Mouse (Mus musculus) liver, embryonic 18 days (tissue): Measurements from ENCODE around the gene Zdhhc8. TPM values are rescaled to one million over a fixed set of nuclear protein-coding genes. Genes with fewer than 3 reads are reported as not detected.

Experiments used
- polyA plus RNA-seq: library from polyadenylated mRNA; depleted of rRNA; stranded (reverse); fragments of >200 nt; gene quantifications from 2 replicates; pipeline ENCODE4 v1.2.3, GENCODE M21; 2012; rRNA removed

Zdhhc8 gene
- polyA plus RNA-seq: 3.6 and 4.7 TPM in 2 replicates

GRCm38 (mm10) chr16:18234671-18235388 lies at the start of gene Zdhhc8:
Zdhhc8 (minus strand) TSS chr16:18235136.

GRCm38 (mm10) chr16:18258221-18258620 lies 23.3 kb upstream of the Zdhhc8 start, which contains the start of gene Gm49776:
Gm49776 (minus strand) TSS chr16:18258321.

DNA sequence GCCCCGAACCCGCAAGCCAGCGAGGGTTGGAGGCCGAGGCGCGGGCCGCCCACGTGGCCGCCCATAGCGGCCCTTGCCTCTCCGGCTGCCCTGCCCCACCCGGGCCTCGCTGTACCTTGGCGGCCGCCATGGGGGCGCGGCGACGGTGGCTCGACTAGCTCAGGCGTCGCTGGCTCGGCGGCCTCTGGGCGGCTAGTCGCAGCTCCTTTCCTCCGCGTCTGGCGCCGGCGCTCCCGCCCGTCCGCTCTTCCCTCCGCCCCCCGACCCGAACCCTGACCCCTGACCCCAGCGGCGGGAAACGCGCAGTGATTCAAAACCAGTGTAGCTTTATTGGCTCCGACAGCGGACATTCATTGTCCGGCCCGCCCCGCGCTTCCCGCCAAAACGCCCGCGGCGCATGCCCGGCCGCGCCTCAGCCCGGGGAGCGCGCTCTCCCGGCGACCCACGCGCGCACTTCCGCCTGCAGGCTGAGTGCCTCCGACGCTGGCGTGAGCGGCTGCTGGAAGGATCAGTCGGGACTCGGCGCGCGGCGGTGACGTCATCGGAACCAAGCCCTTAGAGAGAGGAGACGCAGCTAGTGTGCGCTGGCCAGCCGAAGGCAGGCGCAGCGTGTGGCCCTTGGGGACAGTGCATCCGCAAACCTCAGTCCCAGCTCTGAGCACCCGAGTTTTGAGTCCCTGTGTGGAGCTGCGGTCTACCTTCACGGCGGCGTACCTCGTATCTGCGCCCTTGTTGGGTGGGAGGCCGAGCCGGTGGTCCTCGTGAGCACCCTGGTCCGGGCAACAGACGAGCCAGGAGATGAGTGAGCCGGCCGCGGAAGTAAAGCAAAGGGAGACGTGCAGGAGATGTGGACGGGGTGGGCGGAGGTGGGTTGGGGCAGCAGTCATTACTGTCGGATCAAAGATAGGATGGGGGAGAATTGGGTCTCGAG lies 13.8 kb upstream of the Zdhhc8 start, which contains the start of the genes Trmt2a and Ranbp1:
Gene Trmt2a (plus strand): TSS at position 247 of the 931 bp plus-strand sequence.
Gene Ranbp1 (minus strand): TSS at position 300 of the 931 bp plus-strand sequence.

GRCm38 (mm10) chr16:18217579-18217978 lies 17.4 kb downstream of the Zdhhc8 start, which contains the start of gene Ccdc188:
Ccdc188 (plus strand) TSS chr16:18217879.

Other genes starting within 250 kb of the Zdhhc8 start
- 13.7 and 14.7 TPM in 2 replicates for gene Dgcr6, start 182.3 kb downstream of the Zdhhc8 start, polyA plus RNA-seq
- 4.6 and 4.8 TPM in 2 replicates for gene Prodh, start 144.9 kb downstream of the Zdhhc8 start, polyA plus RNA-seq
- 0.26 TPM in 2 replicates for gene Rtn4r, start 107.5 kb downstream of the Zdhhc8 start, polyA plus RNA-seq
- gene Ccdc188, start 17.3 kb downstream of the Zdhhc8 start, polyA plus RNA-seq: not detected in 2 replicates
- 33.6 and 34.6 TPM in 2 replicates for gene Trmt2a, start 13.5 kb upstream of the Zdhhc8 start, polyA plus RNA-seq
- 75.3 and 81.0 TPM in 2 replicates for gene Ranbp1, start 13.6 kb upstream of the Zdhhc8 start, polyA plus RNA-seq
- 0.15 and 0.16 TPM in 2 replicates for gene Gm49776, start 23.2 kb upstream of the Zdhhc8 start, polyA plus RNA-seq
- gene Dgcr8, start 54.1 kb upstream of the Zdhhc8 start, polyA plus RNA-seq: 13.6 and 16.7 TPM in 2 replicates
- 56.0 and 64.7 TPM in 2 replicates for gene Tango2, start 113.0 kb upstream of the Zdhhc8 start, polyA plus RNA-seq
- gene Arvcf, start 113.0 kb upstream of the Zdhhc8 start, polyA plus RNA-seq: 10.0 and 10.2 TPM in 2 replicates
- 58.8 and 62.0 TPM in 2 replicates for gene Txnrd2, start 191.2 kb upstream of the Zdhhc8 start, polyA plus RNA-seq
- gene Comt, start 191.7 kb upstream of the Zdhhc8 start, polyA plus RNA-seq: 91.2 and 92.4 TPM in 2 replicates